Mouse (Mus musculus): Measurements from ENCODE around the gene Btnl10. TPM values are rescaled to one million over a fixed set of nuclear protein-coding genes. Genes with fewer than 3 reads are reported as not detected.

Gene Btnl10
- polyA plus RNA-seq, 1 experiment = 0.04 TPM

GRCm38 (mm10) chr11:58963543-58963942, 45.8 kb downstream of the Btnl10 start:
- peak; percentile 46 for DNase-seq (ENCODE audit: low read depth)

GRCm38 (mm10) chr11:58964216-58964615, 46.5 kb downstream of the Btnl10 start:
- no peak for DNase-seq (ENCODE audit: low read depth)
- TF ChIP-seq POLR2A (IDR thresholded peaks at IDR 0.05; ENCODE audit: borderline replicate concordance, extremely low read depth, insufficient read depth, insufficient read length, poor library complexity, severe bottlenecking) (no peak), CTCF (IDR thresholded peaks at IDR 0.05; ENCODE audit: borderline replicate concordance, extremely low read depth, insufficient read depth, insufficient read length) (no peak)

More at GRCm38 (mm10) chr11:58963543-58963942, 45.8 kb downstream of the Btnl10 start:
- TF ChIP-seq POLR2A (IDR thresholded peaks at IDR 0.05; ENCODE audit: borderline replicate concordance, extremely low read depth, insufficient read depth, insufficient read length, poor library complexity, severe bottlenecking) (no peak), CTCF (IDR thresholded peaks at IDR 0.05; ENCODE audit: borderline replicate concordance, extremely low read depth, insufficient read depth, insufficient read length) (no peak)

GRCm38 (mm10) chr11:58965001-58965760, 47.5 kb downstream of the Btnl10 start:
- TF ChIP-seq CTCF (IDR thresholded peaks at IDR 0.05; ENCODE audit: borderline replicate concordance, extremely low read depth, insufficient read depth, insufficient read length) = no peak
- no peak for TF ChIP-seq POLR2A (IDR thresholded peaks at IDR 0.05; ENCODE audit: borderline replicate concordance, extremely low read depth, insufficient read depth, insufficient read length, poor library complexity, severe bottlenecking)
- DNase-seq (ENCODE audit: low read depth) = no peak

GRCm38 (mm10) chr11:58967346-58967745, 49.6 kb downstream of the Btnl10 start:
- TF ChIP-seq CTCF (IDR thresholded peaks at IDR 0.05; ENCODE audit: borderline replicate concordance, extremely low read depth, insufficient read depth, insufficient read length) (peak; percentile 22; the same call in 1 of the 2 replicates), POLR2A (IDR thresholded peaks at IDR 0.05; ENCODE audit: borderline replicate concordance, extremely low read depth, insufficient read depth, insufficient read length, poor library complexity, severe bottlenecking) (no peak)
- no peak for DNase-seq (ENCODE audit: low read depth)

- TF ChIP-seq POLR2A (IDR thresholded peaks at IDR 0.05; ENCODE audit: borderline replicate concordance, extremely low read depth, insufficient read depth, insufficient read length, poor library complexity, severe bottlenecking) (no peak), CTCF (IDR thresholded peaks at IDR 0.05; ENCODE audit: borderline replicate concordance, extremely low read depth, insufficient read depth, insufficient read length) (no peak)
- no peak for DNase-seq (ENCODE audit: low read depth)
These were observed 50.8 kb downstream of the Btnl10 start for GRCm38 (mm10) chr11:58968551-58968950.

GRCm38 (mm10) chr11:58969027-58969426, 51.3 kb downstream of the Btnl10 start:
- DNase-seq (ENCODE audit: low read depth) = no peak
- TF ChIP-seq CTCF (IDR thresholded peaks at IDR 0.05; ENCODE audit: borderline replicate concordance, extremely low read depth, insufficient read depth, insufficient read length) (no peak), POLR2A (IDR thresholded peaks at IDR 0.05; ENCODE audit: borderline replicate concordance, extremely low read depth, insufficient read depth, insufficient read length, poor library complexity, severe bottlenecking) (no peak)

- TF ChIP-seq CTCF (IDR thresholded peaks at IDR 0.05; ENCODE audit: borderline replicate concordance, extremely low read depth, insufficient read depth, insufficient read length) (no peak), POLR2A (IDR thresholded peaks at IDR 0.05; ENCODE audit: borderline replicate concordance, extremely low read depth, insufficient read depth, insufficient read length, poor library complexity, severe bottlenecking) (no peak)
- no peak for DNase-seq (ENCODE audit: low read depth)
These were observed 52.0 kb downstream of the Btnl10 start for GRCm38 (mm10) chr11:58969659-58970058.

- TF ChIP-seq CTCF (IDR thresholded peaks at IDR 0.05; ENCODE audit: borderline replicate concordance, extremely low read depth, insufficient read depth, insufficient read length) (no peak), POLR2A (IDR thresholded peaks at IDR 0.05; ENCODE audit: borderline replicate concordance, extremely low read depth, insufficient read depth, insufficient read length, poor library complexity, severe bottlenecking) (no peak)
- no peak for DNase-seq (ENCODE audit: low read depth)
These were observed 53.3 kb downstream of the Btnl10 start for GRCm38 (mm10) chr11:58970831-58971530.

GRCm38 (mm10) chr11:58971796-58972195, 54.1 kb downstream of the Btnl10 start:
- no peak for TF ChIP-seq POLR2A (IDR thresholded peaks at IDR 0.05; ENCODE audit: borderline replicate concordance, extremely low read depth, insufficient read depth, insufficient read length, poor library complexity, severe bottlenecking)
- no peak for TF ChIP-seq CTCF (IDR thresholded peaks at IDR 0.05; ENCODE audit: borderline replicate concordance, extremely low read depth, insufficient read depth, insufficient read length)
- DNase-seq (ENCODE audit: low read depth) = no peak

- no peak for DNase-seq (ENCODE audit: low read depth)
These were observed 56.7 kb downstream of the Btnl10 start for GRCm38 (mm10) chr11:58974414-58974813.

More at GRCm38 (mm10) chr11:58974414-58974813, 56.7 kb downstream of the Btnl10 start:
- no peak for TF ChIP-seq POLR2A (IDR thresholded peaks at IDR 0.05; ENCODE audit: borderline replicate concordance, extremely low read depth, insufficient read depth, insufficient read length, poor library complexity, severe bottlenecking)
- TF ChIP-seq CTCF (IDR thresholded peaks at IDR 0.05; ENCODE audit: borderline replicate concordance, extremely low read depth, insufficient read depth, insufficient read length) = no peak

Other genes starting within 250 kb of the Btnl10 start
- gene Olfr320, start 236.8 kb upstream of the Btnl10 start, polyA plus RNA-seq (2012; rRNA removed) = not detected in 2 replicates
- gene Olfr319, start 218.7 kb upstream of the Btnl10 start, polyA plus RNA-seq (2012; rRNA removed) = 0.10 TPM in 1 of 2 replicates, not detected in the other
- gene Olfr318, start 193.9 kb upstream of the Btnl10 start, polyA plus RNA-seq (2012; rRNA removed) = not detected in 2 replicates
- gene Olfr317, start 178.7 kb upstream of the Btnl10 start, polyA plus RNA-seq (2012; rRNA removed) = 0.20 and 0.27 TPM in 2 replicates
- gene Olfr316, start 165.2 kb upstream of the Btnl10 start, polyA plus RNA-seq (2012; rRNA removed) = not detected in 2 replicates
- not detected in 2 replicates for gene Olfr315, start 144.7 kb upstream of the Btnl10 start, polyA plus RNA-seq (2012; rRNA removed)
- gene Olfr314, start 135.0 kb upstream of the Btnl10 start, polyA plus RNA-seq (2012; rRNA removed) = not detected in 2 replicates
- 1.1 and 2.4 TPM in 2 replicates for gene Fam183b, start 115.9 kb upstream of the Btnl10 start, polyA plus RNA-seq (2012; rRNA removed)
- gene Olfr313, start 102.9 kb upstream of the Btnl10 start, polyA plus RNA-seq (2012; rRNA removed) = not detected in 2 replicates
- gene Olfr312, start 88.7 kb upstream of the Btnl10 start, polyA plus RNA-seq (2012; rRNA removed) = not detected in 2 replicates
- gene Olfr311, start 78.7 kb upstream of the Btnl10 start, polyA plus RNA-seq (2012; rRNA removed) = 0.06 TPM in 1 of 2 replicates, not detected in the other
- 22.2 and 28.2 TPM in 2 replicates for gene Gm12258, start 70.8 kb upstream of the Btnl10 start, polyA plus RNA-seq (2012; rRNA removed)
- gene 2810021J22Rik, start 50.7 kb upstream of the Btnl10 start, polyA plus RNA-seq (2012; rRNA removed) = 8.7 and 10.0 TPM in 2 replicates
- 4.2 and 6.0 TPM in 2 replicates for gene Zfp39, start 13.7 kb upstream of the Btnl10 start, polyA plus RNA-seq (2012; rRNA removed)
- gene Rnf187, start 21.0 kb downstream of the Btnl10 start, polyA plus RNA-seq (2012; rRNA removed) = 664 and 715 TPM in 2 replicates
- 726 and 1,077 TPM in 2 replicates for gene Hist3h2ba, start 31.0 kb downstream of the Btnl10 start, polyA plus RNA-seq (2012; rRNA removed)
- gene Hist3h2a, start 36.8 kb downstream of the Btnl10 start, polyA plus RNA-seq (2012; rRNA removed) = 120 and 164 TPM in 2 replicates
- 2.1 and 2.2 TPM in 2 replicates for gene Trim17, start 36.8 kb downstream of the Btnl10 start, polyA plus RNA-seq (2012; rRNA removed)
- 25.8 and 30.6 TPM in 2 replicates for gene Trim11, start 60.2 kb downstream of the Btnl10 start, polyA plus RNA-seq (2012; rRNA removed)
- gene Obscn, start 218.5 kb downstream of the Btnl10 start, polyA plus RNA-seq (2012; rRNA removed) = 0.77 and 1.4 TPM in 2 replicates
- gene Iba57, start 245.8 kb downstream of the Btnl10 start, polyA plus RNA-seq (2012; rRNA removed) = 7.8 and 8.5 TPM in 2 replicates